In genomic region chr1:127308989-127309701, GRCm38 (mm10) we compare ENCODE assay signal across 21 mouse cellular contexts.
DNase-seq lines count a peak whose midpoint lies in the region; ATAC-seq and TF ChIP-seq lines count a peak whose summit lies in the region.
"Had no signal": no experiment of that assay in that cellular context is flagged by ENCODE, and none has a peak within 500 bp of the region (broad histone marks: within the 10 kb centered on the region; RNA-seq: fewer than 3 reads in every experiment).

No protein-coding gene starts in this region.

- no peak; the same call in 1 of the 2 replicates for ATAC-seq in liver, postnatal 0 days
- ATAC-seq in common myeloid progenitor, adult 5-6 weeks (replicated peaks; ENCODE audit: low read depth, poor library complexity, severe bottlenecking), result peak; percentile 58
- peak; percentile 54; the same call in 1 of the 2 replicates for ATAC-seq in monocyte, adult 5-6 weeks (replicated peaks; ENCODE audit: insufficient number of reproducible peaks, low FRiP score, low TSS enrichment, poor library complexity, severe bottlenecking)
- ATAC-seq: forebrain, postnatal 0 days; midbrain, embryonic 16.5 days had no signal

- no peak for TF ChIP-seq CTCF in liver, postnatal 0 days (IDR thresholded peaks at IDR 0.05; ENCODE audit: low read depth)

- H3K9me3 ChIP-seq in liver, postnatal 0 days (ENCODE audit: low read length), result no peaks in the 10 kb centered on the region
- H3K9me3 ChIP-seq: embryonic facial prominence, embryonic 12.5 days; heart, embryonic 13.5 days; hindbrain, embryonic 12.5 days; limb, embryonic 13.5 days; liver, embryonic 15.5 days; megakaryocyte, embryonic 14.5 days had no signal

- no peak overlapping the region for H3K9ac ChIP-seq in liver, postnatal 0 days (replicated peaks)
- H3K9ac ChIP-seq: embryonic facial prominence, embryonic 12.5 days; forebrain, postnatal 0 days; heart, embryonic 13.5 days; hindbrain, embryonic 12.5 days; limb, embryonic 13.5 days; liver, embryonic 15.5 days had no signal

- H3K4me3 ChIP-seq in liver, postnatal 0 days (ENCODE audit: low read depth, low read length), result no peak overlapping the region
- H3K4me3 ChIP-seq: embryonic facial prominence, embryonic 12.5 days; heart, adult 2 months; heart, embryonic 13.5 days; hindbrain, embryonic 12.5 days; limb, embryonic 13.5 days; liver, embryonic 15.5 days; megakaryocyte, embryonic 14.5 days had no signal

- H3K27ac ChIP-seq in liver, postnatal 0 days (ENCODE audit: low read depth), result no peak overlapping the region
- H3K27ac ChIP-seq: embryonic facial prominence, embryonic 12.5 days; heart, adult 2 months; heart, embryonic 13.5 days; hindbrain, embryonic 12.5 days; limb, embryonic 13.5 days; liver, embryonic 15.5 days had no signal

- no peaks in the 10 kb centered on the region for H3K27me3 ChIP-seq in liver, postnatal 0 days (ENCODE audit: insufficient read depth, low read length)
- H3K27me3 ChIP-seq: embryonic facial prominence, embryonic 12.5 days; heart, embryonic 13.5 days; hindbrain, embryonic 12.5 days; limb, embryonic 13.5 days; liver, embryonic 15.5 days; megakaryocyte, embryonic 14.5 days had no signal

- no peak for DNase-seq in liver, postnatal 0 days
- DNase-seq in liver (no peak), 416B (ENCODE audit: low read depth) (peak; percentile 92)
- DNase-seq in cerebellum, adult 9-10 months, result no peak
- no peak for DNase-seq in frontal cortex, postnatal 25 days (ENCODE audit: low spot score in 2 of 2)
- DNase-seq: adrenal gland, postnatal 10 days; cerebellum, adult 8-10 months; forebrain, postnatal 0 days; gastrocnemius, postnatal 25 days; heart, postnatal 14 days; layer of hippocampus, adult 9-11 months had no signal

- 47% methylated on average over 13 of the region's 13 CpGs for WGBS in liver, postnatal 0 days (ENCODE audit: insufficient replicate concordance)

- no peak overlapping the region for H3K4me2 ChIP-seq in liver, postnatal 0 days (ENCODE audit: low read depth, low read length)
- H3K4me2 ChIP-seq: embryonic facial prominence, embryonic 12.5 days; heart, embryonic 13.5 days; hindbrain, embryonic 12.5 days; limb, embryonic 13.5 days; liver, embryonic 15.5 days had no signal

- H3K4me1 ChIP-seq in liver, postnatal 0 days (ENCODE audit: insufficient read depth), result peaks cover 5% of the 10 kb centered on the region; the same call in 1 of the 2 replicates
- H3K4me1 ChIP-seq: embryonic facial prominence, embryonic 12.5 days had no signal

- H3K36me3 ChIP-seq in liver, postnatal 0 days (replicated peaks; ENCODE audit: insufficient read depth, low read length), result no peaks in the 10 kb centered on the region; the same call in 1 of the 2 replicates
- H3K36me3 ChIP-seq: embryonic facial prominence, embryonic 12.5 days; limb, embryonic 13.5 days; liver, embryonic 15.5 days had no signal

- peak; percentile 78 for TF ChIP-seq EP300 in liver, postnatal 0 days (IDR thresholded peaks at IDR 0.05; ENCODE audit: low read depth)
